Mouse (Mus musculus): ENCODE results near the gene Lmbrd1.

- no peak for TF ChIP-seq CTCF (IDR thresholded peaks at IDR 0.05; ENCODE audit: borderline replicate concordance, insufficient read depth, low read length)
- no peak for TF ChIP-seq POLR2A (IDR thresholded peaks at IDR 0.05; ENCODE audit: low read depth, low read length)
Observed at GRCm38 (mm10) chr1:24720209-24720608, 41.8 kb downstream of the Lmbrd1 start.

Data from embryonic fibroblast, embryonic 13.5 days (primary cell).